Mouse (Mus musculus): ENCODE data around the gene Rec8.

Rec8 gene

GRCm38 (mm10) chr14:55592226-55592625 is 25.6 kb upstream of the Rec8 start:
- DNase-seq (ENCODE audit: low read depth, low spot score) = no peak

- no peak for DNase-seq (ENCODE audit: low read depth, low spot score)
Observed at GRCm38 (mm10) chr14:55596036-55596690, 21.7 kb upstream of the Rec8 start.

- no peak for DNase-seq (ENCODE audit: low read depth, low spot score)
Observed at GRCm38 (mm10) chr14:55598521-55599390, 19.1 kb upstream of the Rec8 start.

- DNase-seq (ENCODE audit: low read depth, low spot score) = no peak
Observed at GRCm38 (mm10) chr14:55603271-55603632, 14.6 kb upstream of the Rec8 start, which contains the start of gene Irf9. Irf9 (plus strand) TSS chr14:55603571.

- DNase-seq (ENCODE audit: low read depth, low spot score) = peak; percentile 94
Observed at GRCm38 (mm10) chr14:55603633-55604576, 13.9 kb upstream of the Rec8 start.

GRCm38 (mm10) chr14:55604823-55605222 is 13.0 kb upstream of the Rec8 start:
- DNase-seq (ENCODE audit: low read depth, low spot score) = no peak

GRCm38 (mm10) chr14:55605743-55606459 is 11.9 kb upstream of the Rec8 start:
- no peak for DNase-seq (ENCODE audit: low read depth, low spot score)

GRCm38 (mm10) chr14:55608339-55608738 is 9.5 kb upstream of the Rec8 start:
- DNase-seq (ENCODE audit: low read depth, low spot score) = no peak

GRCm38 (mm10) chr14:55613346-55613745 is 4.5 kb upstream of the Rec8 start:
- DNase-seq (ENCODE audit: low read depth, low spot score) = no peak

GRCm38 (mm10) chr14:55614565-55615178 is 3.2 kb upstream of the Rec8 start:
- DNase-seq (ENCODE audit: low read depth, low spot score) = peak; percentile 44

GRCm38 (mm10) chr14:55615876-55616275 is 2.0 kb upstream of the Rec8 start:
- no peak for DNase-seq (ENCODE audit: low read depth, low spot score)

GRCm38 (mm10) chr14:55616844-55617243 is 993 bp upstream of the Rec8 start:
- DNase-seq (ENCODE audit: low read depth, low spot score) = no peak

- no peak for DNase-seq (ENCODE audit: low read depth, low spot score)
Observed at GRCm38 (mm10) chr14:55618486-55619195, 804 bp downstream of the Rec8 start.

GRCm38 (mm10) chr14:55628077-55628827 is 10.4 kb downstream of the Rec8 start:
- no peak for DNase-seq (ENCODE audit: low read depth, low spot score)

- DNase-seq (ENCODE audit: low read depth, low spot score) = no peak
Observed at GRCm38 (mm10) chr14:55629312-55629711, 11.5 kb downstream of the Rec8 start.

GRCm38 (mm10) chr14:55634874-55635522 is 17.2 kb downstream of the Rec8 start:
- DNase-seq (ENCODE audit: low read depth, low spot score) = no peak

- DNase-seq (ENCODE audit: low read depth, low spot score) = peak; percentile 55
Observed at GRCm38 (mm10) chr14:55635523-55636007, 17.7 kb downstream of the Rec8 start, which contains the start of gene Ipo4. Ipo4 (minus strand) TSS chr14:55635957.

- DNase-seq (ENCODE audit: low read depth, low spot score) = no peak
Observed at GRCm38 (mm10) chr14:55637795-55638194, 20.0 kb downstream of the Rec8 start, which contains the start of gene Gm49378. Gm49378 (minus strand) TSS chr14:55637895.

Measured in c-Kit-negative CD71-positive TER-119-positive erythroid progenitor cells, embryonic 14.5 days (primary cell).